Mouse (Mus musculus): ENCODE results near the gene Nup43. TPM values are rescaled to one million over a fixed set of nuclear protein-coding genes. Genes with fewer than 3 reads are reported as not detected.

Nup43 gene
- total and polyA plus RNA-seq, 2 experiments from 2014 or later, result 10.5 to 19.1 TPM

DNA sequence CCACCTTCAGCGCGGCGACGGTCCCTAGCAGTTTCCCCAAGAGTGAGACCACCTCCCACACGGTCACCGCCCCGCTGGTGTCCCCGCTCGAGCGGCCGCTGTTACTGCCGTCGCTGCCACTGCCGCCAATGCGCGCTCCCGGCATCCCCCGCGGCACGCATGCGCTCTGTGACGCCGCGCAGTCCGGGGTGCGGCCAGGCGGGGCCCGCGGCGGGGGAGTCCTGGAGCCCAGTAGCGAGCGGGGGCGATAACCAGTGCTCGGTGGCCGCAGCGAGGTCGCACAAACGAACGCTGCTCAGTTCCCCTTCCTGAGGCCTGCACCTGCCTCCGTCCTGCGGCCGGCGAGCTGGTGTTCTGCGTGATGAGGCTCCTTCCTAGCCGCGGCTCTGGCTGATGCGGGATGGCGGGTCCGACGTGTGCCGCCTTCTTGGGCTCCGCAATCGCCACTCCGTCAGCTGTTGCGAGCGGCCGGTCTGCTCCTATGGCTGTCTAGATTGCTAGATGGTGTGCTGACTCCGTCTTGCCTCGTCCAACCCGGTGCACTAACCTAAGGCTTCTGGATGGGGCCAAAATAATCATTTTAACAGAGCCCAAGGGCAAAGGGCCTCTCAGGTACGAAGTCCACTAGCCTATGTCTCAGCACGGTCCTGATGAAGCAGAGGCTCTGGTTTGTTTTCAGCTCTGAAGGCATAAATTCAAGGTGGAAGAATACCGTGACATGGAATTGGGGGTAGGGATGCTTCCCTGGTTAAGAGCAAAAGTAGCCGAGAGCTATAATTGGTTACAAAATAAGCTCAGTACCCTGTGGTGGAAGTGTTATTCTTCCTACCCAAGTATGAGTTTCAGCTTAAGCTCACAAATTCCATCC, 3.9 kb upstream of the Nup43 start:
- peak overlapping the region; percentile 76 for H3K4me3 ChIP-seq (ENCODE audit: low read depth, low read length)
- no peak for TF ChIP-seq CTCF (IDR thresholded peaks at IDR 0.05; ENCODE audit: low read depth)
- peak overlapping the region; percentile 97 for H3K9ac ChIP-seq

DNA sequence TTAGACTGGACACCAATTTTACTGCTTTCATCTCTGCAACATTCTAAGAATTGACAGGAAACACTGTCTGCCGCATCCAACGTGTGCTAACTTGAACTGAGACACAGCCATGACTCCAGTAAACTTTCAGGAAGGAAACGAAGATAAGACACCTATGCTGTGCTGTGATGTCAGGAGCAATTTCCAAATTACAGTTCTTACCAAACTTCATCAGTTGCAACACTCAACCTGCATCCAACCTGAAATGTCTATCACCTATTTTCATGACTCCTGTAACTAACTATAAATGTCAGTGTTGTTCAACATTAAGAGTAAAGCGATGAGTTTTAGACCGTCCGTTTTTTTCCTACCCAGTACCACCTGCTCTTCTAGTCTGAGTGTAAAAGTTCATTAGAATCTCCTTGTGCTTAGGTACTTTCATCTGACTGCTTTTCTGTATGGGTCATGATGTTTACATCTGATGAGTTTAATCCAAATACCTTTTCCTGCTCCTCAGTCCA, 3.2 kb upstream of the Nup43 start:
- no peak for ATAC-seq
- Histone ChIP-seq H3K4me3 (ENCODE audit: low read depth, low read length) (peak overlapping the region; percentile 76), H3K9ac (peak overlapping the region; percentile 97; the same call in 1 of the 2 replicates), H3K4me2 (ENCODE audit: low read depth) (peak overlapping the region; percentile 77), H3K36me3 (ENCODE audit: insufficient read depth) (no peaks in the 10 kb centered on the region), H3K4me1 (ENCODE audit: insufficient read depth) (peaks cover 7% of the 10 kb centered on the region; the same call in 1 of the 2 replicates), H3K9me3 (ENCODE audit: low read length) (no peaks in the 10 kb centered on the region), H3K27me3 (ENCODE audit: insufficient read depth, low read length) (no peaks in the 10 kb centered on the region), H3K27ac (ENCODE audit: low read depth, low read length) (peak overlapping the region; percentile 92; the same call in 1 of the 2 replicates)
- no peak for DNase-seq
- WGBS, result 68% methylated on average over 6 of the region's 6 CpGs
- no peak for TF ChIP-seq CTCF (IDR thresholded peaks at IDR 0.05; ENCODE audit: low read depth)

More for the DNA sequence above, 3.9 kb upstream of the Nup43 start:
- peak; percentile 95 for DNase-seq
- Histone ChIP-seq H3K9me3 (ENCODE audit: low read length) (no peaks in the 10 kb centered on the region), H3K4me2 (ENCODE audit: low read depth) (peak overlapping the region; percentile 77), H3K27ac (ENCODE audit: low read depth, low read length) (peak overlapping the region; percentile 92), H3K27me3 (ENCODE audit: insufficient read depth, low read length) (no peaks in the 10 kb centered on the region), H3K36me3 (ENCODE audit: insufficient read depth) (no peaks in the 10 kb centered on the region), H3K4me1 (ENCODE audit: insufficient read depth) (peaks cover 7% of the 10 kb centered on the region; the same call in 1 of the 2 replicates)
- peak; percentile 93 for ATAC-seq
- WGBS, result under 1% methylated on average over 64 of the region's 64 CpGs

DNA sequence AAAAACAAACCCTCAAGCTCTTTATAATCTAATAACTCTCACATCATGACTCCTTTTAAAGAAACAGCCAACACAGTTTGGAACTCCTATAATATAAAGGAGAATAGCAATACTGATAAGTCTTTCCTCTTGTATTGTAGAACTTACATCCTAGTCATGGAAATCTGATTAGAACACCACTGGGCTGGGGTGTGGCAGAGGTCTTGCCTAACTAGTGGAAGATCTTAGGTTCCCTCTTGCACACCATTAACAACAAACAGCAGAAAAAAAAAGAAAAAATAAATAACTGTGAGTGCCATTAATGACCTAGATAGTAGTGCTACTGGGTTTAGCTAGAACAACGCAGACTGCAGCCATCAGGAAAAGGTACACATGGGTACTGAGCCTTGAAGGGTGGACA, 2.4 kb upstream of the Nup43 start:
- 94% methylated on average over 1 of the region's 1 CpGs for WGBS
- no peaks in the 10 kb centered on the region for H3K27me3 ChIP-seq (ENCODE audit: insufficient read depth, low read length)
- no peak for DNase-seq
- no peak for TF ChIP-seq CTCF (IDR thresholded peaks at IDR 0.05; ENCODE audit: low read depth)
- no peak overlapping the region for H3K4me3 ChIP-seq (ENCODE audit: low read depth, low read length)
- no peak overlapping the region for H3K9ac ChIP-seq
- peaks cover 7% of the 10 kb centered on the region; the same call in 1 of the 2 replicates for H3K4me1 ChIP-seq (ENCODE audit: insufficient read depth)
- no peaks in the 10 kb centered on the region for H3K9me3 ChIP-seq (ENCODE audit: low read length)
- H3K4me2 ChIP-seq (ENCODE audit: low read depth), result no peak overlapping the region
- H3K27ac ChIP-seq (ENCODE audit: low read depth, low read length), result no peak overlapping the region
- ATAC-seq, result no peak
- peaks cover 5% of the 10 kb centered on the region; the same call in 1 of the 2 replicates for H3K36me3 ChIP-seq (ENCODE audit: insufficient read depth)

DNA sequence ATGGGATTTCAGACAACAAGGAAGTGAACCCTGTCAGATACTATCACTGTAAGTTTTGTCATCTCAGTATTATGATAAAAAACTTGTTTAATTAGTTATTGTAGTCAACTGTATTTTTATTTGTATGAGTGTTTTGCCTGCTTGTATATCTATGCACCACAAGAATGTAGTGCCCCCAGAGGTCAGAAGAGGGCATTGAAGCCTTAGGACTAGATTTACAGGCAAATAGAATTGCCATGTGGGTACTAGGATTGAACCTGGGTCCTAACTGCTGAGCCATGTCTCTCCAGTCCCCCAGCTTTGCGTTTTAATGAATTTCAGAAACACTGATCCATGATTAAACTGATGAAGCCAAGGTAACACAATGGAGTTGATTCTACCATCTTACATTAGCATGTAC, 6.4 kb downstream of the Nup43 start:
- H3K4me1 ChIP-seq (ENCODE audit: insufficient read depth), result no peaks in the 10 kb centered on the region
- no peak overlapping the region for H3K4me2 ChIP-seq (ENCODE audit: low read depth)
- H3K27me3 ChIP-seq (ENCODE audit: insufficient read depth, low read length), result no peaks in the 10 kb centered on the region
- no peak for DNase-seq
- WGBS, result 64% methylated on average over 1 of the region's 1 CpGs
- no peak overlapping the region for H3K4me3 ChIP-seq (ENCODE audit: low read depth, low read length)
- TF ChIP-seq CTCF (IDR thresholded peaks at IDR 0.05; ENCODE audit: low read depth), result peak; percentile 53
- H3K36me3 ChIP-seq (ENCODE audit: insufficient read depth), result peaks cover 25% of the 10 kb centered on the region; the same call in 1 of the 2 replicates
- H3K9ac ChIP-seq, result no peak overlapping the region
- H3K27ac ChIP-seq (ENCODE audit: low read depth, low read length), result no peak overlapping the region
- ATAC-seq, result peak; percentile 73; the same call in 1 of the 2 replicates
- H3K9me3 ChIP-seq (ENCODE audit: low read length), result no peaks in the 10 kb centered on the region

DNA sequence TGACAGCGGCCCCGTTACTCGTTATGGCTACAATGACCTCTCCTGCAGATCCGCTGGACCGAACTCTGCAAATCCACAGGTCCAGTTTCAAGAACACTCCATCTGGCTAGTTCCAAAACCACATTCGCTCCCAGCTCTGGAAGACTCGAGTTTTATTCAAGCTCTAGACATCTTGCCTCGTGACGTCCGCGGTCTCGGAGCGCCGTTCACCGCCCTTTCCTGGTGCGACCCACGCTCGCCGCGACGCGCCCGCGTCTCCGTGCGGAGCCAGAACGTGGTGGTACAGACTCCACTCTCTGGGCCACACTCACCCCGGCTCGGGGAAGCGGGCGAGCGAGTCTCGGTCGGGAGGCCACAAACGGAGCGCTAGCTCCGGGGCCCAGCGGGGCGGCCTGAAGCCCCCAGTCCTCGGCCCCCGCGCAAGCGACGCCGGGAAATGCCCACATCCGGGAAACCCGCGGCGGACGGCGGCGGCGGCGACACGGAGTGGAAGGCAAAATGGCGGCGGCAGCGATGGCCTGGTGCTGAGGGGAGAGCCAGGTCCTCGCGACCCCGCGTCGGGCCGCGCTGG, 13.5 kb downstream of the Nup43 start, which contains the start of the genes Pcmt1 and Lats1:
Pcmt1 (minus strand) TSS at position 406 of the 571 bp plus-strand sequence.
Lats1 (plus strand) TSS at position 484 of the 571 bp plus-strand sequence.
- TF ChIP-seq CTCF (IDR thresholded peaks at IDR 0.05; ENCODE audit: low read depth), result no peak

DNA sequence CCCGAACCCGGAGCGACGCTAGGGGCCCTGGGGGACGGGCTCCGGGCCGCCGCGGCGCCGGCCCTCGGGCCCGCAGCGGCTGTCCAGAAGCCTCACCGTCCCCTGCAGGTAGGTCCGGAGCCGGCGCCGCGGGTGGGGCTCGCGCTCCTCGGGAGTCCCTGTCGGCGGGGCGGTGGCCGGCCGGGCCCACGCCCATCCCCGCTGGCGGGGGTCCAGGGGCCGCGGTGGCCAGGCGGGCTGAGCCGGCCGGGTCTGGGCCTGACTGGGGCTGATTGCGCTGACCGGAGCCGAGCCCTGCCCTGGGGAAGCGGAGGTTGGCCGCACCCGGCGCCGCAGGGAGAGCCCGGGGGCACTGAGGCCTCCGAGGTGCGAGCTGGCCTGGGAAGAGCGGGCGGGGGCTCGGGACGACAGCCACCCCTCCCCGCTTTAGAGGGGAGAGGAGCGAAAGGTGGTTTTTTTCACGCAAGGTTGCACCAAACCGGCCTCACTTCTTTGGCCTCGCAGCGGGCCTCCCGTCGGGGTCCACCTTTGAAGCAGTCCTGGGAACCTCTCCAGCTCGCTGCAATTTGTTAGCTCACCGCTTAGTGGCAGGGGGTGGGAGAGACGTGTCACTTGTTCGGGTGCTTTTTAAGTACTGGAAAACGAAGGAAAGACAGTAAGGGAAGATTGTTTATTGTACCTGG, 14.2 kb downstream of the Nup43 start:
- WGBS, result 2% methylated on average over 55 of the region's 64 CpGs
- Histone ChIP-seq H3K4me3 (ENCODE audit: low read depth, low read length) (peak overlapping the region; percentile 99), H3K9me3 (ENCODE audit: low read length) (no peaks in the 10 kb centered on the region), H3K9ac (peak overlapping the region; percentile 98), H3K4me1 (ENCODE audit: insufficient read depth) (peaks cover 25% of the 10 kb centered on the region), H3K27ac (ENCODE audit: low read depth, low read length) (peak overlapping the region; percentile 97), H3K36me3 (ENCODE audit: insufficient read depth) (0 out of 2 replicates have a peak, but pooled peaks cover 14% of the 10 kb centered on the region), H3K4me2 (ENCODE audit: low read depth) (peak overlapping the region; percentile 76), H3K27me3 (ENCODE audit: insufficient read depth, low read length) (no peaks in the 10 kb centered on the region)
- TF ChIP-seq CTCF (IDR thresholded peaks at IDR 0.05; ENCODE audit: low read depth), result peak; percentile 63
- peak; percentile 77 for ATAC-seq
- DNase-seq, result peak; percentile 82

More for the DNA sequence above, 13.5 kb downstream of the Nup43 start, which contains the start of the genes Pcmt1 and Lats1:
- WGBS, result 2% methylated on average over 65 of the region's 65 CpGs
- H3K27ac ChIP-seq (ENCODE audit: low read depth, low read length), result peak within 1 kb of the TSS; percentile 97
- no peaks in the 10 kb centered on the region for H3K27me3 ChIP-seq (ENCODE audit: insufficient read depth, low read length)
- peak within 1 kb of the TSS; percentile 98 for H3K9ac ChIP-seq
- DNase-seq (peak; percentile 89), ATAC-seq (peak; percentile 92)
- H3K9me3 ChIP-seq (ENCODE audit: low read length), result no peaks in the 10 kb centered on the region
- H3K4me2 ChIP-seq (ENCODE audit: low read depth), result peak within 1 kb of the TSS; percentile 76
- H3K4me1 ChIP-seq (ENCODE audit: insufficient read depth), result peaks cover 25% of the 10 kb centered on the region
- H3K4me3 ChIP-seq (ENCODE audit: low read depth, low read length), result peak within 1 kb of the TSS; percentile 99
- 0 out of 2 replicates have a peak, but pooled peaks cover 14% of the 10 kb centered on the region for H3K36me3 ChIP-seq (ENCODE audit: insufficient read depth)
